Mouse (Mus musculus) lung, embryonic 15.5 days (tissue): ENCODE results near the gene Inpp5d. TPM values are rescaled to one million over a fixed set of nuclear protein-coding genes. Genes with fewer than 3 reads are reported as not detected.

ENCODE experiments used
- ATAC-seq: fragments of 200-750 bp; cut with Nextera tagmentation; 2 replicates; pipeline ENCODE4 v1.8.0; 2017; ENCODE audit warnings: moderate number of reproducible peaks, borderline replicate concordance; ENCODE audit not compliant: low FRiP score, low TSS enrichment; ENCODE audit errors: extremely low read depth
- H3K27ac ChIP-seq: fragments of 300-500 bp; sonication (generic); 2 replicates; pipeline ENCODE4 v1.5.1; 2015; ENCODE audit warnings: moderate library complexity, mild to moderate bottlenecking, inconsistent platforms
- H3K27me3 ChIP-seq: fragments of 300-500 bp; sonication (generic); 2 replicates; pipeline ENCODE4 v1.6.1; 2015; ENCODE audit warnings: inconsistent platforms
- H3K36me3 ChIP-seq: fragments of 300-500 bp; sonication (generic); 2 replicates; pipeline ENCODE4 v1.6.1; 2015; ENCODE audit warnings: inconsistent platforms
- H3K4me1 ChIP-seq: fragments of 300-500 bp; sonication (generic); 2 replicates; pipeline ENCODE4 v1.6.1; 2015; ENCODE audit warnings: inconsistent platforms
- H3K4me2 ChIP-seq: fragments of 300-500 bp; sonication (generic); 2 replicates; pipeline ENCODE4 v1.6.1; 2015; ENCODE audit warnings: inconsistent platforms, mild to moderate bottlenecking, moderate library complexity
- H3K4me3 ChIP-seq: fragments of 300-500 bp; sonication (generic); 2 replicates; pipeline ENCODE4 v1.5.1; 2015; ENCODE audit warnings: mild to moderate bottlenecking, inconsistent platforms
- H3K9ac ChIP-seq: fragments of 300-500 bp; sonication (generic); 2 replicates; pipeline ENCODE4 v1.6.1; 2015; ENCODE audit warnings: inconsistent platforms
- H3K9me3 ChIP-seq: fragments of 300-500 bp; sonication (generic); 2 replicates; pipeline ENCODE4 v1.6.1; 2016; ENCODE audit warnings: inconsistent platforms
- WGBS: fragments of 180-500 bp; shearing (Covaris S2); methylation state at CpG from one replicate; pipeline ENCODE4 v1.1.7; 2015; 5-methylcytosine and 5-hydroxymethylcytosine counted together
- polyA plus RNA-seq: library from polyadenylated mRNA; unstranded; fragments of >200 nt; fragmentation: Nextera tagmentation; extraction: Ambion mirVana; gene quantifications from 2 replicates; pipeline ENCODE4 v1.2.1, GENCODE M21; 2015

Inpp5d gene
- polyA plus RNA-seq, 1 experiment from 2014 or later, result 11.8 TPM

- Histone ChIP-seq H3K27ac (no peak overlapping the region), H3K4me1 (no peaks in the 10 kb centered on the region), H3K9me3 (no peaks in the 10 kb centered on the region), H3K27me3 (no peaks in the 10 kb centered on the region), H3K9ac (no peak overlapping the region), H3K36me3 (no peaks in the 10 kb centered on the region), H3K4me2 (no peak overlapping the region), H3K4me3 (no peak overlapping the region)
- WGBS, result 24% methylated on average over 8 of the region's 8 CpGs
- 0 out of 2 replicates have a peak, but pooled peaks have one; percentile 23 for ATAC-seq
Observed at GRCm38 (mm10) chr1:87721382-87721781, 101.3 kb downstream of the Inpp5d start.

GRCm38 (mm10) chr1:87722081-87722480 is 102.0 kb downstream of the Inpp5d start:
- no peak for ATAC-seq
- WGBS, result 35% methylated on average over 2 of the region's 2 CpGs
- no peak overlapping the region for H3K4me2 ChIP-seq
- no peaks in the 10 kb centered on the region for H3K36me3 ChIP-seq
- no peaks in the 10 kb centered on the region for H3K27me3 ChIP-seq
- H3K4me1 ChIP-seq, result no peaks in the 10 kb centered on the region
- no peak overlapping the region for H3K27ac ChIP-seq
- H3K9ac ChIP-seq, result no peak overlapping the region
- H3K9me3 ChIP-seq, result no peaks in the 10 kb centered on the region
- H3K4me3 ChIP-seq, result no peak overlapping the region

- H3K4me2 ChIP-seq, result no peak overlapping the region
- no peaks in the 10 kb centered on the region for H3K4me1 ChIP-seq
- 66% methylated on average over 4 of the region's 4 CpGs for WGBS
- no peaks in the 10 kb centered on the region for H3K9me3 ChIP-seq
- no peak overlapping the region for H3K4me3 ChIP-seq
- H3K9ac ChIP-seq, result no peak overlapping the region
- H3K27ac ChIP-seq, result no peak overlapping the region
- no peaks in the 10 kb centered on the region for H3K36me3 ChIP-seq
- no peaks in the 10 kb centered on the region for H3K27me3 ChIP-seq
- ATAC-seq, result no peak
Observed at GRCm38 (mm10) chr1:87723351-87723750, 103.2 kb downstream of the Inpp5d start.

- Histone ChIP-seq H3K9ac (no peak overlapping the region), H3K4me1 (no peaks in the 10 kb centered on the region), H3K4me2 (no peak overlapping the region), H3K27me3 (no peaks in the 10 kb centered on the region), H3K9me3 (no peaks in the 10 kb centered on the region), H3K36me3 (no peaks in the 10 kb centered on the region), H3K4me3 (no peak overlapping the region), H3K27ac (no peak overlapping the region)
- 64% methylated on average over 2 of the region's 2 CpGs for WGBS
- ATAC-seq, result no peak
Observed at GRCm38 (mm10) chr1:87729070-87729469, 109.0 kb downstream of the Inpp5d start.

GRCm38 (mm10) chr1:87729850-87730249 is 109.7 kb downstream of the Inpp5d start:
- WGBS, result 74% methylated on average over 6 of the region's 6 CpGs
- no peak overlapping the region for H3K4me2 ChIP-seq
- ATAC-seq, result no peak
- H3K27ac ChIP-seq, result no peak overlapping the region
- H3K4me3 ChIP-seq, result no peak overlapping the region
- H3K4me1 ChIP-seq, result no peaks in the 10 kb centered on the region
- no peak overlapping the region for H3K9ac ChIP-seq
- H3K27me3 ChIP-seq, result no peaks in the 10 kb centered on the region
- H3K36me3 ChIP-seq, result no peaks in the 10 kb centered on the region
- H3K9me3 ChIP-seq, result no peaks in the 10 kb centered on the region

GRCm38 (mm10) chr1:87730271-87730670 is 110.2 kb downstream of the Inpp5d start:
- H3K4me1 ChIP-seq, result no peaks in the 10 kb centered on the region
- no peak for ATAC-seq
- no peak overlapping the region for H3K4me2 ChIP-seq
- 80% methylated on average over 7 of the region's 7 CpGs for WGBS
- no peaks in the 10 kb centered on the region for H3K9me3 ChIP-seq
- no peaks in the 10 kb centered on the region for H3K27me3 ChIP-seq
- H3K9ac ChIP-seq, result no peak overlapping the region
- H3K27ac ChIP-seq, result no peak overlapping the region
- no peaks in the 10 kb centered on the region for H3K36me3 ChIP-seq
- H3K4me3 ChIP-seq, result no peak overlapping the region

- H3K36me3 ChIP-seq, result no peaks in the 10 kb centered on the region
- H3K9me3 ChIP-seq, result no peaks in the 10 kb centered on the region
- no peak overlapping the region for H3K4me2 ChIP-seq
- H3K4me1 ChIP-seq, result no peaks in the 10 kb centered on the region
- H3K27me3 ChIP-seq, result no peaks in the 10 kb centered on the region
- no peak overlapping the region for H3K27ac ChIP-seq
- no peak for ATAC-seq
- WGBS, result 76% methylated on average over 5 of the region's 5 CpGs
- H3K9ac ChIP-seq, result no peak overlapping the region
- no peak overlapping the region for H3K4me3 ChIP-seq
Observed at GRCm38 (mm10) chr1:87733212-87733611, 113.1 kb downstream of the Inpp5d start.

GRCm38 (mm10) chr1:87734153-87734552 is 114.0 kb downstream of the Inpp5d start:
- no peak overlapping the region for H3K4me3 ChIP-seq
- no peaks in the 10 kb centered on the region for H3K36me3 ChIP-seq
- ATAC-seq, result no peak
- H3K4me1 ChIP-seq, result no peaks in the 10 kb centered on the region
- no peaks in the 10 kb centered on the region for H3K9me3 ChIP-seq
- H3K9ac ChIP-seq, result no peak overlapping the region
- no peak overlapping the region for H3K4me2 ChIP-seq
- H3K27me3 ChIP-seq, result no peaks in the 10 kb centered on the region
- 63% methylated on average over 3 of the region's 3 CpGs for WGBS
- H3K27ac ChIP-seq, result no peak overlapping the region

GRCm38 (mm10) chr1:87740584-87741290 is 120.6 kb downstream of the Inpp5d start:
- Histone ChIP-seq H3K4me2 (no peak overlapping the region), H3K9me3 (no peaks in the 10 kb centered on the region), H3K9ac (no peak overlapping the region), H3K27ac (no peak overlapping the region), H3K36me3 (no peaks in the 10 kb centered on the region), H3K4me1 (no peaks in the 10 kb centered on the region), H3K27me3 (no peaks in the 10 kb centered on the region), H3K4me3 (no peak overlapping the region)
- WGBS, result 62% methylated on average over 6 of the region's 6 CpGs
- ATAC-seq, result no peak

- H3K4me3 ChIP-seq, result no peak overlapping the region
- no peaks in the 10 kb centered on the region for H3K9me3 ChIP-seq
- H3K27me3 ChIP-seq, result no peaks in the 10 kb centered on the region
- no peaks in the 10 kb centered on the region for H3K36me3 ChIP-seq
- H3K4me1 ChIP-seq, result no peaks in the 10 kb centered on the region
- no peak overlapping the region for H3K27ac ChIP-seq
- H3K4me2 ChIP-seq, result no peak overlapping the region
- H3K9ac ChIP-seq, result no peak overlapping the region
- no peak for ATAC-seq
Observed at GRCm38 (mm10) chr1:87749360-87749973, 129.4 kb downstream of the Inpp5d start.

GRCm38 (mm10) chr1:87755641-87756470 is 135.7 kb downstream of the Inpp5d start, which contains the start of gene Atg16l1:
Gene Atg16l1, plus strand, starts transcription at chr1:87755870.
- H3K9me3 ChIP-seq, result no peaks in the 10 kb centered on the region
- H3K27me3 ChIP-seq, result no peaks in the 10 kb centered on the region
- ATAC-seq, result peak; percentile 99
- H3K27ac ChIP-seq, result peak within 1 kb of the TSS; percentile 85
- peaks cover 14% of the 10 kb centered on the region for H3K4me1 ChIP-seq
- under 1% methylated on average over 79 of the region's 79 CpGs for WGBS
- peak within 1 kb of the TSS; percentile 99 for H3K4me3 ChIP-seq
- peak within 1 kb of the TSS; percentile 57 for H3K4me2 ChIP-seq
- H3K9ac ChIP-seq, result peak within 1 kb of the TSS; percentile 98
- H3K36me3 ChIP-seq, result peaks cover 10% of the 10 kb centered on the region; the same call in 1 of the 2 replicates

GRCm38 (mm10) chr1:87763821-87764220 is 143.7 kb downstream of the Inpp5d start:
- ATAC-seq, result no peak
- Histone ChIP-seq H3K27ac (no peak overlapping the region), H3K4me1 (no peaks in the 10 kb centered on the region), H3K9me3 (no peaks in the 10 kb centered on the region), H3K36me3 (peaks cover 83% of the 10 kb centered on the region), H3K4me3 (no peak overlapping the region), H3K4me2 (no peak overlapping the region), H3K9ac (no peak overlapping the region), H3K27me3 (no peaks in the 10 kb centered on the region)
- 86% methylated on average over 3 of the region's 3 CpGs for WGBS
